Mouse (Mus musculus): ENCODE measurements around the gene Terb1. TPM values are rescaled to one million over a fixed set of nuclear protein-coding genes. Genes with fewer than 3 reads are reported as not detected.

The Terb1 gene
- polyA plus RNA-seq (2015; fragmentation: Nextera tagmentation; extraction: Ambion mirVana) = 0.21 and 0.32 TPM in 2 replicates

DNA sequence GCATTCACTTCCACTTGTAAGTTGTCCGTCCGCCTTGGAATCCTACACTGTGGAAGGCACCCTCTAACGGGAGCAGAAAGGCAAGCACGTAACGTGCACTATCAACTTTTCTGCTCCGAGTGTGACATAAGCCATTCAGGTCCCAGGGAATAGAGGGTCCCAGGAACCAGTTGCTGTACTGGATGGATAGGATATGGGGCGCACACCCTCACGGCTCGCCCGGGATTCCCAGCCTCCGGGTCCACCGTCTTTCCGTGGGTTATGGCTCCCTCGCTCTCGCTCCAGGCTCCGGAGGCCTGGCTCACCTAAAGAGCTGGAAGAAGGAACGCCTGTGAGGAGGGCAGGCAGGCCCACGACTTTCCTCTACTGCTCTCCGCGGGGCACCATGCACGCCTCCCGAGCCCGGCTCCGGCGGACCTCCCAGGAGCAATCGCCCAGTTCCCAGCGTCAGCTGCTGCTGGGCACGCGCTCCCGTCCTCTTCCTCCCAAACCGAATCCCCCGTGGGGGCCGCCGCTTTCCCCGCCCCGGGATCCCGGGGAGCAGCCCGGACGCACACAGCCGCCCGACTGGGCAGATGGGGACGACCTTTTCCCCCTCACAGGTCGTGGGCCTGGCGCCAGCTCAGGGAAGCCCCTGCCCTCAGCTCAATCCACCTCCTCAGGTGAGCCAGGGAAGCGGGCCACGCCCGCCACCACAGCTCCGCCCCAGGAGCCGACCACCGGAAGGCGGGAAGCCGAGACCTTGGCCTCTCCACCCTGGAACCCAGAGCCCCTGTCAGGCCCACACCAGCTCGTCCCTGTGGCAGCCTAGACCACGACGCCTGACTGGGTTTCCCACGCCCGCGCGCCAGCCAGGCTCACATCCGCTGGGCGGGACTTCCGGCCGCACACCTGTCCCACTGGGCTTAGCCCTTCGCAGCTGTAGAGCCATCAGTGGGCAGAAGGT, at the start of gene Terb1:
Gene Terb1 (minus strand): TSS at position 850 of the 946 bp plus-strand sequence.
- Histone ChIP-seq H3K4me2 (peak within 1 kb of the TSS; percentile 100), H3K27ac (no peak within 1 kb of the TSS), H3K27me3 (replicated peaks) (no peaks in the 10 kb centered on the region), H3K4me3 (replicated peaks) (peak within 1 kb of the TSS; percentile 57), H3K4me1 (no peaks in the 10 kb centered on the region), H3K9me3 (no peaks in the 10 kb centered on the region), H3K36me3 (0 out of 2 replicates have a peak, but pooled peaks cover under 1% of the 10 kb centered on the region), H3K9ac (peak within 1 kb of the TSS; percentile 65)
- peak; percentile 71 for ATAC-seq (ENCODE audit: insufficient read depth, low FRiP score, low read depth)
- WGBS = 1% methylated on average over 64 of the region's 64 CpGs

DNA sequence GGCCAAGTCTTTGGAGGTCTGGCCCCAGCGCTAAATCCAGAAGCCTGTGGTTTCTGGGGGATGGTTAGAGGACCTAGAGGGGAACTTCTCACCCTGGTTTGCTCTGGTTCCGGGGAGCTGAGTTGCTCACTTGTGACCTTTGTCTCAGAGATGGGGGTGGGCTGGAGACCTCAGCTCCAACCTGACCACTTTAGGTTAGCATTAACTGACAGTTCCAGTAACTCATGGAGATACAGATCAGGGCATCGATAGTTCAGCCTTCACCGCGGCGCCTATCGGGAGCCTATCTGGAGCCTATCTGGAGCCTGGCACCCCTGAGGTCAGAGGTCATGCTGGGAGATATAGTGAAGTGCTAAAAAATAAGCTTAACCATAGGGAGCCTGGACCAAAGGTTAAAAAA, 47.5 kb upstream of the Terb1 start:
- H3K4me1 ChIP-seq = no peaks in the 10 kb centered on the region
- no peaks in the 10 kb centered on the region for H3K27me3 ChIP-seq (replicated peaks)
- H3K9me3 ChIP-seq = no peaks in the 10 kb centered on the region
- no peak overlapping the region for H3K9ac ChIP-seq
- no peak overlapping the region for H3K27ac ChIP-seq
- H3K4me3 ChIP-seq (replicated peaks) = no peak overlapping the region
- H3K36me3 ChIP-seq = no peaks in the 10 kb centered on the region
- 46% methylated on average over 7 of the region's 7 CpGs for WGBS
- ATAC-seq (ENCODE audit: insufficient read depth, low FRiP score, low read depth) = no peak
- no peak overlapping the region for H3K4me2 ChIP-seq

DNA sequence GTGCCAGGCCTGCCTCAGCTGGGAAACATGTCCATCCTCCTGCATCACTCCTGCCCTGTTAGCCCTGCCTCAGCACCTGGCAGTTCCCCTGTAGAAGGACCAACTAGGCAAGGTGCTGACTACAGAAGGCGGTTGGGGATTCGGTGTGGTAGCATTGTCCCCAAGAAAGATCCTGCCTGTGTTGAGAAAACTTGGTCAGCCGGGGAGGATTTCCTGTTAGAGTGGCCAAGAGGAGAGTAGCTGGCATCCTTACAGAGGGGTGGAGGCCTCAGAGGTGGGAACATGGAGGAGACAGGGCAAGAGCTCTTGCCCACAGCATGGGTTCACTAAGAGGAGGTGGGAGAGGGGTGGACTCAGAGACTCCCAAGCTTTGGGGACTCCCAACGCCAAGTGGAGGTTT, 45.5 kb upstream of the Terb1 start:
- Histone ChIP-seq H3K36me3 (no peaks in the 10 kb centered on the region), H3K9ac (no peak overlapping the region), H3K9me3 (no peaks in the 10 kb centered on the region), H3K27ac (no peak overlapping the region), H3K4me1 (no peaks in the 10 kb centered on the region), H3K4me3 (replicated peaks) (no peak overlapping the region), H3K4me2 (no peak overlapping the region), H3K27me3 (replicated peaks) (no peaks in the 10 kb centered on the region)
- WGBS = 83% methylated on average over 4 of the region's 4 CpGs
- no peak for ATAC-seq (ENCODE audit: insufficient read depth, low FRiP score, low read depth)

DNA sequence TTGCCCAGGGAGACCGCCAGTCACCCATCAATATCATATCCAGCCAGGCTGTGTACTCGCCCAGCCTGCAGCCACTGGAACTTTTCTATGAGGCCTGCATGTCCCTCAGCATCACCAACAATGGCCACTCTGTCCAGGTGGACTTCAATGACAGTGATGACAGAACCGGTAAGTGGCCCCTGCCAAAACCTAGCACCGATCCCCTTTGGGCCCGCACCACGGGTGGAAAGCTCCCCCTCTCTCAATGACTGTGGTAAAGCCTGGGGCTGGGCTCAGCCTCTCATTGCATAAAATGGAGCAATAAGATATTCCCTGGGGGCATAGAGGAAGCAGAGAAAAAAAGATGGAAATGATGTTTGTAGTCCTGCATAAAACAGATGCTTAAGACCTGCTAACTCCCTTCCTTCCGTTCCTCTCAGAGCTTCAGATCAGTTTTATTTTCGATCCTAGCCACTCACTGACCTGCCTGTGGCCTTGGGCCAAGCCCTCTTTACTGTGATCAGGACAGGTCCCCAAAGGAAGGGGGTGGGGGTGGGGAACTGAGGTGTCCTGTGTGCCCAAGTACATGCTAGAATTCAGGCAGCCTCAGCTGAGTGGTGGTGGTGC, 33.8 kb upstream of the Terb1 start:
- 85% methylated on average over 8 of the region's 8 CpGs for WGBS
- peaks cover 50% of the 10 kb centered on the region for H3K27me3 ChIP-seq (replicated peaks)

DNA sequence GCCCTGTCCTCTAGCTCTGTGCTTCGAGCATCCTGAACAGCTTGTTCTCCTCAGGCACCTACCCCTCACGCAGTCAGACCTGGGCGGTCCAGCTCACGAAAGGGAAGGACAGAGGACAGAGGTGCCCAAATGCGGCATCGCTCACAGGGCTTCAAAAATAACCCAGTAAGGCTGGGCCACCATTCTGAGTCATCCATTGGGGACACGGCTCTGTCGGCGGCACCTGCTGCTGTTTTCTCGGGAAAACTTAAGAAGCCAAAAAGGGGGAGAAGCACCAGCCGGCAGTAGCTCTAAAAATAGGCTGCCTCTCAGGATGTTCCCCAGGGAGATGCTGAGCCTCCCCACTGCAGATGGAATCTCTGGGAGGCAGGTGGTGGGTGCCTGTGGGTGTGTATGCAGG, 32.5 kb upstream of the Terb1 start:
- no peak overlapping the region for H3K4me3 ChIP-seq (replicated peaks)
- H3K4me1 ChIP-seq = peaks cover 12% of the 10 kb centered on the region
- H3K9ac ChIP-seq = no peak overlapping the region
- no peaks in the 10 kb centered on the region for H3K9me3 ChIP-seq
- no peaks in the 10 kb centered on the region for H3K36me3 ChIP-seq
- ATAC-seq (ENCODE audit: insufficient read depth, low FRiP score, low read depth) = no peak
- peaks cover 54% of the 10 kb centered on the region for H3K27me3 ChIP-seq (replicated peaks)
- WGBS = 14% methylated on average over 11 of the region's 11 CpGs
- no peak overlapping the region for H3K4me2 ChIP-seq
- H3K27ac ChIP-seq = no peak overlapping the region

More for the DNA sequence above, 33.8 kb upstream of the Terb1 start:
- Histone ChIP-seq H3K4me3 (replicated peaks) (no peak overlapping the region), H3K4me2 (no peak overlapping the region), H3K9ac (no peak overlapping the region), H3K36me3 (no peaks in the 10 kb centered on the region), H3K4me1 (peaks cover 12% of the 10 kb centered on the region), H3K9me3 (no peaks in the 10 kb centered on the region), H3K27ac (no peak overlapping the region)
- no peak for ATAC-seq (ENCODE audit: insufficient read depth, low FRiP score, low read depth)

DNA sequence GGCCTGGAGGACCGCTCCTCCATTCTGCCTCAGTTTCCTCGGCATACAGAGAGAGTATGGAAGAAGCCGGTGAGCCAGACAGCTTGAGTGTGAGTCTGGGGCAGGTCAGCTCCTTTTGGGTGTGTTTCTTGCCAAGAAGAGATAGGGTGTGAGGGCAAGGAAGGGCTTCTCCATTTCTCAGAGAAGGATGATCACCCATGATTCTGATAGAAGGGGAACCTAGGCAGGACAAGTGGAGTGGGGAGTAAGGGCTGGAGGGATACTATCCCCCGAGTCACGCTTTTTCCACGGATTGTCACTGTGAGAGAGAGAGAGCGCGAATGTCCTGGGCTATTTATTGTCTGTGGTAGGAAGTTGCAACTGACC, 31.8 kb upstream of the Terb1 start:
- H3K4me1 ChIP-seq = peaks cover 12% of the 10 kb centered on the region
- no peak overlapping the region for H3K27ac ChIP-seq
- no peak overlapping the region for H3K9ac ChIP-seq
- H3K9me3 ChIP-seq = no peaks in the 10 kb centered on the region
- ATAC-seq (ENCODE audit: insufficient read depth, low FRiP score, low read depth) = no peak
- H3K4me3 ChIP-seq (replicated peaks) = peak overlapping the region; percentile 45
- H3K36me3 ChIP-seq = no peaks in the 10 kb centered on the region
- H3K4me2 ChIP-seq = peak overlapping the region; percentile 89
- 11% methylated on average over 8 of the region's 8 CpGs for WGBS
- H3K27me3 ChIP-seq (replicated peaks) = peaks cover 54% of the 10 kb centered on the region

DNA sequence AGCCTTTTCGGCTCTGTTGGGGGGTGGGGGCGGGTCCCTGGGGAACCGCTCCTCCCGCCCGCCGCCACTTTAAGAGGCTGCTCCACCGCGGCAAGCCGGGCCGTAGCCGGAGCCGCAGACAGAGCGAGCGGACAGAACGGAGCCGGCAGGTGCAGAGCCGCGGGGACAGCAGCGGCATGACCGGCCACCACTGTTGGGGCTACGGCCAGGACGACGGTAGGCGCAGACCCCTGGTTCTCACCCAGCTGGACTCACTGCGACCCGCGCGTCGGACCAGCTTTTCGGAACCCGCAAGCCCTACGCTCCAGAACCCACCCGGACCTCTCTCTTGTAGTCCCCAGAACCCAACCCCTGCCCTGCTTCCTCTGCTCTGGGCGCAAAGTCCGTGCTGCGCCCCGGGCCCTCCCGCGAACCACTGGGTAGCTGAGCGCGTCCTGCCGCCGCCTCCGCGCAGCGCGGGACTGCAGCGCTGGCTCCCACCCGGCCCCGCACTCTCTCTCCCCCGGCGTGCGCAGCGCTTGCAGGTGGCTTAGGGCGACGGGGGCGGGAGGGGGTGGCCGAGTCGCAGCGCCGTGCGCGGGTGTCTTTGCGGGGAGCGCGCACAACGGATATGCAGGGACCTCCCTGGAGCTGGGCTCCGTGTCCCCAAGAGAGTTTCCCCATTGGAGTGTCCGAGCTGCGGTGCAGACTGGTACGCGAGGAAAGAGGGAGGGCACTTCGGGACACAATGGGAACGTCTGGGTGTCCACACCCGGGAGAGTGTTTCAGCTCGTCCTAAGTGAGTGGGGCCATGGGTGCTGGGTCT, 31.2 kb upstream of the Terb1 start:
- peak; percentile 56; the same call in 1 of the 2 replicates for ATAC-seq (ENCODE audit: insufficient read depth, low FRiP score, low read depth)
- no peak overlapping the region for H3K27ac ChIP-seq
- H3K36me3 ChIP-seq = no peaks in the 10 kb centered on the region
- peak overlapping the region; percentile 45 for H3K4me3 ChIP-seq (replicated peaks)
- 1% methylated on average over 76 of the region's 76 CpGs for WGBS
- peaks cover 12% of the 10 kb centered on the region for H3K4me1 ChIP-seq
- peaks cover 54% of the 10 kb centered on the region for H3K27me3 ChIP-seq (replicated peaks)
- peak overlapping the region; percentile 89 for H3K4me2 ChIP-seq
- H3K9ac ChIP-seq = no peak overlapping the region
- H3K9me3 ChIP-seq = no peaks in the 10 kb centered on the region

DNA sequence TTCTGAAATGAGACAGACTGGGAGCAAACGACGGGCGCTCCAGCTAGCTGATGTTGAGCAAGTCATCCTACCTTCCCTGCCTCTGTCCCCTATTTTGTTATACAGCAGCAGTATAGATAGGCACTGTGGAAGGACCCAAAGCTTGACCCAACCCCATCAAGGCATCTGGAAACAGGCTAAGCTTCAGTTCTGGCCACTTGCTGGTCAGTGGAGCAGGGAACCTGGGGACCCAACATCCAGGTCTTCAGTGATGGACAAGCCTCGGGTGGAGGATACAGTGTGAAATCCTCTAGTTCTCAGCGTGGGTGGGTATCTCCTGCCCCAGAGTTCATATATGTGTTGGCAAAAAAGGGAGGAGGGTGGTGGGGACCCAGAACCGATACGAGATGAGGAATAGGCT, 30.5 kb upstream of the Terb1 start:
- H3K27me3 ChIP-seq (replicated peaks) = peaks cover 54% of the 10 kb centered on the region
- H3K4me1 ChIP-seq = peaks cover 13% of the 10 kb centered on the region
- H3K9ac ChIP-seq = no peak overlapping the region
- no peaks in the 10 kb centered on the region for H3K36me3 ChIP-seq
- H3K9me3 ChIP-seq = no peaks in the 10 kb centered on the region
- no peak for ATAC-seq (ENCODE audit: insufficient read depth, low FRiP score, low read depth)
- H3K27ac ChIP-seq = no peak overlapping the region
- H3K4me2 ChIP-seq = peak overlapping the region; percentile 89
- peak overlapping the region; percentile 45; the same call in 1 of the 2 replicates for H3K4me3 ChIP-seq (replicated peaks)
- whole genome bisulfite sequencing = 40% methylated on average over 7 of the region's 7 CpGs

DNA sequence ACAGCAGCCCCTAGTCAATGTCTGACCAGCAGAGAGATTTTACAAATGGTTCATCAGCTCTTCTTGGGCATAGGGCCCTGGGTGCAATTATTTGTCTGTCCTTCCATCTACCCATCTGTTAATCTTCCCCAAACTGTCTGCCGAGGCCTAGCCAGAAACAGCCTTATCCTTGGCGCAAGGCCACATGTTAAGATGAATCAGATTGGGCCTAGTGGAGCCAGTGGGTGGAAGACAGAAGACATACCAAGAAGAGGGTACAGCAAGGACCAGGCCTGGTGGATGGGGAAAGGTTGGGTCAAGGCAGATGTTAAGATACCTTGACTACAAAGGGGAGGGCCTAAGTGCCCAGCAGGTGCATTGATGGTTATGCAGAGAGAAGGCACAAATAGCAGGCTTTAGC, 29.9 kb upstream of the Terb1 start:
- WGBS = 72% methylated on average over 2 of the region's 2 CpGs
- peaks cover 16% of the 10 kb centered on the region for H3K4me1 ChIP-seq
- H3K27me3 ChIP-seq (replicated peaks) = peaks cover 54% of the 10 kb centered on the region
- no peak overlapping the region for H3K4me3 ChIP-seq (replicated peaks)
- no peak overlapping the region for H3K27ac ChIP-seq
- H3K36me3 ChIP-seq = no peaks in the 10 kb centered on the region
- H3K9ac ChIP-seq = no peak overlapping the region
- ATAC-seq (ENCODE audit: insufficient read depth, low FRiP score, low read depth) = no peak
- H3K4me2 ChIP-seq = no peak overlapping the region
- no peaks in the 10 kb centered on the region for H3K9me3 ChIP-seq

DNA sequence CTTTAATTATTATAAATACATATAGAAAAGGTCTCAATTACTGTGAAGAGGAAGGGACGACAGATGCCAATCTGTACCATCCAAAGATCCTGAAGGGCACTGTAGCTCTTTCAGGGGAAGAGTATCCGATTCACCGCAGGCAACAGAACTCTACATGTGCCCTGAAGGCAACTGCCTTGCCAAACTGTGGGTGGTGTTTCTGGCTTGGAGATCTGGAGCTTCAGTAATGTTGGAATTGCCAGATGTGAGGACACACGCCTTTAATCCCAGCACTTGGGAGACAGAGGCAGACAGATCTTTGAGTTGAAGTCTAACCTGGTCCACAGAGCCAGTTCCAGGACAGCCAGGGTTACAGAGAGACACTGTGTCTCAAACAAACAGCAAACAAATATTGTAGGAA, 29.2 kb upstream of the Terb1 start:
- peaks cover 54% of the 10 kb centered on the region for H3K27me3 ChIP-seq (replicated peaks)
- H3K36me3 ChIP-seq = no peaks in the 10 kb centered on the region
- no peak overlapping the region for H3K27ac ChIP-seq
- H3K9me3 ChIP-seq = no peaks in the 10 kb centered on the region
- no peak overlapping the region for H3K4me3 ChIP-seq (replicated peaks)
- 84% methylated on average over 4 of the region's 4 CpGs for WGBS
- H3K4me2 ChIP-seq = no peak overlapping the region
- H3K4me1 ChIP-seq = peaks cover 16% of the 10 kb centered on the region
- H3K9ac ChIP-seq = no peak overlapping the region
- ATAC-seq (ENCODE audit: insufficient read depth, low FRiP score, low read depth) = no peak

DNA sequence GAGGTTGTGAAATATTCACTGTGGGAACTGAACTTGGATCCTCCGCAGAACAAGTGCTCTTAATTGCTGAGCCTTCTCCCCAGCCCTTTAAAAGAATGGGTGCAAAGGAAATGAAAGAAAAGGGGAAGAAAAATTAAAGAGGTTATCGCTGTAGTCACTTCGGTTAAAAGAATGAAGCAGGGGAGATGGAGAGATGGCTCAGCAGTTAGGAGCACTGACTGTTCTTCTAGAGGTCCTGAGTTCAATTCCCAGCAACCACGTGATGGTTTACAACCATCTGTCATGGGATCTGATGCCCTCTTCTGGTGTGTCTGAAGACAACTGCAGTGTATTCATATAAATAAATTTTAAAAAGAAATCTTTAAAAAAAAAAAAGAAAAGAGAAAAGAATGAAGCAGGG, 26.3 kb upstream of the Terb1 start:
- peaks cover 16% of the 10 kb centered on the region for H3K4me1 ChIP-seq
- peaks cover 29% of the 10 kb centered on the region for H3K27me3 ChIP-seq (replicated peaks)
- no peak for ATAC-seq (ENCODE audit: insufficient read depth, low FRiP score, low read depth)
- H3K4me2 ChIP-seq = 0 out of 2 replicates have a peak overlapping the region, but pooled peaks have one; percentile 63
- no peak overlapping the region for H3K4me3 ChIP-seq (replicated peaks)
- no peak overlapping the region for H3K27ac ChIP-seq
- WGBS = 80% methylated on average over 4 of the region's 4 CpGs
- no peaks in the 10 kb centered on the region for H3K9me3 ChIP-seq
- H3K36me3 ChIP-seq = no peaks in the 10 kb centered on the region
- no peak overlapping the region for H3K9ac ChIP-seq

All from stomach, embryonic 15.5 days (tissue).